Mouse (Mus musculus) stomach, embryonic 15.5 days (tissue): ENCODE results near the gene Aars2. TPM values are rescaled to one million over a fixed set of nuclear protein-coding genes. Genes with fewer than 3 reads are reported as not detected.
A peak's percentile ranks its signal among the peaks of the same experiment; 100 is the strongest.

ENCODE experiments used
- ATAC-seq: fragments of 200-750 bp; cut with Nextera tagmentation; 2 replicates; pipeline ENCODE4 v1.8.0; 2017; ENCODE audit warnings: low read depth, moderate number of reproducible peaks, moderate TSS enrichment; ENCODE audit not compliant: insufficient read depth, low FRiP score
- H3K27ac ChIP-seq: fragments of 300-500 bp; sonication (generic); 2 replicates; pipeline ENCODE4 v1.5.1; 2015; ENCODE audit warnings: mild to moderate bottlenecking, inconsistent platforms
- H3K27me3 ChIP-seq: fragments of 300-500 bp; sonication (generic); replicated peaks from 2 replicates; pipeline ENCODE4 v1.6.1; 2015; ENCODE audit warnings: inconsistent platforms
- H3K36me3 ChIP-seq: fragments of 300-500 bp; sonication (generic); 2 replicates; pipeline ENCODE4 v1.6.1; 2015; ENCODE audit warnings: inconsistent platforms
- H3K4me1 ChIP-seq: fragments of 300-500 bp; sonication (generic); 2 replicates; pipeline ENCODE4 v1.6.1; 2015; ENCODE audit warnings: inconsistent platforms
- H3K4me2 ChIP-seq: fragments of 300-500 bp; sonication (generic); 2 replicates; pipeline ENCODE4 v1.6.1; 2015; ENCODE audit warnings: mild to moderate bottlenecking, inconsistent platforms
- H3K4me3 ChIP-seq: fragments of 300-500 bp; sonication (generic); replicated peaks from 2 replicates; pipeline ENCODE4 v1.5.1; 2015; ENCODE audit warnings: inconsistent platforms
- H3K9ac ChIP-seq: fragments of 300-500 bp; sonication (generic); 2 replicates; pipeline ENCODE4 v1.6.1; 2015; ENCODE audit warnings: inconsistent platforms
- H3K9me3 ChIP-seq: fragments of 300-500 bp; sonication (generic); 2 replicates; pipeline ENCODE4 v1.6.1; 2016; ENCODE audit warnings: inconsistent platforms
- WGBS: fragments of 180-500 bp; shearing (Covaris S2); methylation state at CpG from one replicate; pipeline ENCODE4 v1.1.7; 2015; 5-methylcytosine and 5-hydroxymethylcytosine counted together
- polyA plus RNA-seq: library from polyadenylated mRNA; unstranded; fragments of >200 nt; fragmentation: Nextera tagmentation; extraction: Ambion mirVana; gene quantifications from 2 replicates; pipeline ENCODE4 v1.2.1, GENCODE M21; 2015

Gene Aars2
- polyA plus RNA-seq: 17.2 and 17.7 TPM in 2 replicates

- H3K4me2 ChIP-seq: peak within 1 kb of the TSS; percentile 48
- peaks cover 5% of the 10 kb centered on the region; the same call in 1 of the 2 replicates for H3K36me3 ChIP-seq
- peak within 1 kb of the TSS; percentile 93 for H3K4me3 ChIP-seq
- peak within 1 kb of the TSS; percentile 84 for H3K27ac ChIP-seq
- no peaks in the 10 kb centered on the region for H3K9me3 ChIP-seq
- H3K4me1 ChIP-seq: peaks cover 4% of the 10 kb centered on the region
- peak; percentile 90 for ATAC-seq
- peak within 1 kb of the TSS; percentile 78; the same call in 1 of the 2 replicates for H3K9ac ChIP-seq
- H3K27me3 ChIP-seq: no peaks in the 10 kb centered on the region
- under 1% methylated on average over 42 of the region's 42 CpGs for WGBS
Measured at GRCm38 (mm10) chr17:45506700-45507189, at the start of gene Aars2. Gene Aars2 (plus strand): TSS chr17:45506841.

DNA sequence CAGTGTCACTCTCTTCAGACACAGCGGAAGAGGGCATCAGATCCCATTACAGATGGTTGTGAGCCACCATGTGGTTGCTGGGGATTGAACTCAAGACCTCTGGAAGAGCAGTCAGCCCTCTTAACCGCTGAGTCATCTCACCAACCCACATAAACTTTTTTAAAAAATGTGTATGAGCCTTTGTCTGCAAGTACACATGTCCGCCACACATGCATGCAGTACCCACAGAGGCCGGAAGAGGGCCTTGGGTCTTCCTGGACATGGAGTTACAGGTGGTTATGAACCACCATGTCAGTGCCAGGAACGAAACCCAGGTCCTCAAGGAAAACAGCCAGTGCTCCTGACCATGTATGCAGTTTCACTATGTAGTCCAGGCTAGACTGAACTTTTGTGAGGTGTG, 49.2 kb upstream of the Aars2 start:
- ATAC-seq: no peak
- WGBS: 88% methylated on average over 5 of the region's 5 CpGs

GRCm38 (mm10) chr17:45458516-45458915, 48.1 kb upstream of the Aars2 start:
- no peak overlapping the region for H3K9ac ChIP-seq
- no peaks in the 10 kb centered on the region for H3K4me1 ChIP-seq
- no peak overlapping the region for H3K4me2 ChIP-seq
- no peaks in the 10 kb centered on the region for H3K36me3 ChIP-seq
- H3K4me3 ChIP-seq: no peak overlapping the region
- H3K27ac ChIP-seq: no peak overlapping the region
- no peak for ATAC-seq
- 79% methylated on average over 4 of the region's 4 CpGs for WGBS
- no peaks in the 10 kb centered on the region for H3K9me3 ChIP-seq
- H3K27me3 ChIP-seq: no peaks in the 10 kb centered on the region

More for the DNA sequence above, 49.2 kb upstream of the Aars2 start:
- Histone ChIP-seq H3K4me1 (no peaks in the 10 kb centered on the region), H3K27ac (no peak overlapping the region), H3K9ac (no peak overlapping the region), H3K9me3 (no peaks in the 10 kb centered on the region), H3K27me3 (no peaks in the 10 kb centered on the region), H3K4me2 (no peak overlapping the region), H3K36me3 (no peaks in the 10 kb centered on the region), H3K4me3 (no peak overlapping the region)

GRCm38 (mm10) chr17:45459062-45459461, 47.6 kb upstream of the Aars2 start:
- Histone ChIP-seq H3K4me2 (no peak overlapping the region), H3K4me3 (no peak overlapping the region), H3K27ac (no peak overlapping the region), H3K9ac (no peak overlapping the region), H3K4me1 (no peaks in the 10 kb centered on the region), H3K36me3 (no peaks in the 10 kb centered on the region), H3K9me3 (no peaks in the 10 kb centered on the region), H3K27me3 (no peaks in the 10 kb centered on the region)
- WGBS: 84% methylated on average over 8 of the region's 8 CpGs
- no peak for ATAC-seq

DNA sequence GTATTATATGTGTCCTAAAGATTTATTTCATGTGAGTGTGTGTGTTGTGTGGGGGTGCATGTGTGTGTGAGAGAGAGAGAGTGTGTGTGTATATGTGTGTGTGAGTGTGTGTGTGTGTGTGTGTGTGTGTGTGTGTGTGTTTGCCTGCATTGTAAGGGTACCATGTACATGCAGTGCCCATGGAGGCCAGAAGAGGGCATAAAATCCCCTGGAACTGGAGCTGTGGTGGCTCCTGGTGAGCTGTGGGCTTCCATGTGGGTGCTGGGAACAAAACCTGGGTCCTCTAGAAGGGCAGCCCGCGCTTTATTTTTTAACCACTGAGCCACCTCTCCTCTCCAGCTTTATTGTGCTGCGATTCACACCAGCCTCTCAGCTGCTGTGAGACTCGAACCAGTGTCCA, 44.1 kb upstream of the Aars2 start:
- Histone ChIP-seq H3K4me1 (no peaks in the 10 kb centered on the region), H3K4me3 (no peak overlapping the region), H3K9ac (no peak overlapping the region), H3K27ac (no peak overlapping the region), H3K4me2 (no peak overlapping the region), H3K9me3 (no peaks in the 10 kb centered on the region), H3K27me3 (no peaks in the 10 kb centered on the region), H3K36me3 (no peaks in the 10 kb centered on the region)
- ATAC-seq: no peak
- WGBS: 89% methylated on average over 4 of the region's 4 CpGs

- H3K4me2 ChIP-seq: no peak overlapping the region
- WGBS: 84% methylated on average over 9 of the region's 9 CpGs
Measured at GRCm38 (mm10) chr17:45464255-45464654, 42.4 kb upstream of the Aars2 start.

DNA sequence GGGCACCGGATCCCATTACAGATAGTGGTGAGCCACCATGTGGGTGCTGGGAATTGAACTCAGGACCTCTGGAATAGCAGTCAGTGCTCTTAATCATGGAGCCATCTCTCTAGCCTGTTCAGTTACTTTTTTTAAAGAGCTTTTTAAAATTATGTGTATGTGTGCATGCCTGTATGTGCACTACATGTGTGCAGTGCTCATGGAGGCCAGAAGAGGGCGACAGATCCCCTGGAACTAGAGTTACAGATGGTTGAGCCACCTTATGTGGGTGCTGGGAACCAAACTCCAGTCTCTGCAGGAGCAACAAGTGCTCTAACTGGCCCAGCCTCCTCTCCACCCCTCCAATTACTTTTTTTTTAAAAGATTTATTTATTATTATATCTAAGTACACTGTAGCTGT, 39.9 kb upstream of the Aars2 start:
- Histone ChIP-seq H3K4me3 (no peak overlapping the region), H3K27ac (no peak overlapping the region), H3K27me3 (no peaks in the 10 kb centered on the region), H3K9me3 (no peaks in the 10 kb centered on the region), H3K4me2 (no peak overlapping the region), H3K9ac (no peak overlapping the region), H3K4me1 (no peaks in the 10 kb centered on the region), H3K36me3 (no peaks in the 10 kb centered on the region)
- WGBS: 67% methylated on average over 2 of the region's 2 CpGs
- ATAC-seq: no peak

More at GRCm38 (mm10) chr17:45464255-45464654, 42.4 kb upstream of the Aars2 start:
- Histone ChIP-seq H3K9ac (no peak overlapping the region), H3K9me3 (no peaks in the 10 kb centered on the region), H3K36me3 (no peaks in the 10 kb centered on the region), H3K4me1 (no peaks in the 10 kb centered on the region), H3K27me3 (no peaks in the 10 kb centered on the region), H3K27ac (no peak overlapping the region), H3K4me3 (no peak overlapping the region)
- no peak for ATAC-seq

DNA sequence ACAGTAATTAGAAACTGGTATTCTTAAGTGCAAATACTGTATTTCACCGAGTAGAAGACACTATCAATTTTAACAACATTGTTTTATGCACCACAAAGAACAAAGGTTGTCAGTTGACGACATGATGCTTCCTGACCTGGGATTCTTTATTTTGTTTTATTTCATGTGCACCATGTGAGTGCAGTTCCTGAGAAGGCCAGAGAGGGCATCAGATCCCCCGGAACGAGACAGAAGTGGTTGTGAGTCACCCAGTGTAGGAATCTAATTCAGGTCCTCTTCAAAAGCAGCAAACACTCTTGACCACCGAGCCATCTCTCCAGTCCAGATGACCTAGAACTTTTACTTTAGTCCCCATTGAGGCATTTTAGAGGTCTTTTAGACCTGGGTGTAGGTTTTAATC, 38.3 kb upstream of the Aars2 start:
- no peak overlapping the region for H3K9ac ChIP-seq
- no peaks in the 10 kb centered on the region for H3K27me3 ChIP-seq
- 77% methylated on average over 5 of the region's 5 CpGs for WGBS
- no peak for ATAC-seq
- H3K27ac ChIP-seq: no peak overlapping the region
- H3K36me3 ChIP-seq: no peaks in the 10 kb centered on the region
- no peaks in the 10 kb centered on the region for H3K4me1 ChIP-seq
- H3K9me3 ChIP-seq: no peaks in the 10 kb centered on the region
- H3K4me3 ChIP-seq: no peak overlapping the region
- H3K4me2 ChIP-seq: no peak overlapping the region

DNA sequence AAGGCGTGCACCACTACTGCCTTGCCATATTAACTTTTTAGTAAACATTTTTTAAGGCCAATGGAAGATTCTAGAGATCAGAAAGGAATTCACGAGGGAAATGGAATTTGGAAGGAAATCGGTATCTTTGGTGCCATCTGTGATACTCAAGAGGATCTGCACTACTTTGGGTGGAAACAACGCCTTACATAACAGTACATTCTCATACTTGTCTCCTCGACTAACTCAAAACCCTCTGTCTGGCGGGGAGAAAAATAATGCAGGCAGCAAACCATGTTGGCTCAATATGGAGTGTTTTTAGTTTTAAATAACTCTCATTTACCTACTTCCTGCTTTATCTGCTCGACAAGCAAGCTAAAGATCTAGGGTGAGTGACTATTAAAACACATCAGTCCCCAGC, 35.9 kb upstream of the Aars2 start:
- ATAC-seq: no peak
- Histone ChIP-seq H3K9ac (no peak overlapping the region), H3K4me3 (no peak overlapping the region), H3K27me3 (peaks cover 13% of the 10 kb centered on the region; the same call in 1 of the 2 replicates), H3K9me3 (no peaks in the 10 kb centered on the region), H3K4me2 (no peak overlapping the region), H3K27ac (no peak overlapping the region), H3K4me1 (0 out of 2 replicates have a peak, but pooled peaks cover 7% of the 10 kb centered on the region), H3K36me3 (no peaks in the 10 kb centered on the region)
- 76% methylated on average over 7 of the region's 7 CpGs for WGBS

DNA sequence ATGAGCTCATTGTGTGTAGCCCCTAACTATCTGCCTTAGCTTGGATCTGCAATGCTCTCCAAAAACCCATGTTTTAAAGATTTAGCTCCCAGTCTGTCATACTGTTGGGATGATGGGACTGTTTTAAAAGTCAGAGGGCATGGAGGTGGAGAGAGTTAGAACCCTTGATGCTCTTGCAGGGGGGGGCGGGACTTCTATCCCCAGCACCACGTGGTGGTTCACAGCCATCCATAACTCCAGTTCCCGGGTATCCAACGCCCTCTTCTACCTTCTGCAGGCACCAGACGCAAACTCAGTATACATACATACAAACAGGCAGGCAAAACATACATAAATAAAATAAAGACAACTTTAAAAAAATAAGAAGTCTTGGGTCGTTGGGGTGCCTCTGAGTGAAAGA, 33.0 kb upstream of the Aars2 start:
- Histone ChIP-seq H3K27me3 (peaks cover 17% of the 10 kb centered on the region; the same call in 1 of the 2 replicates), H3K4me1 (0 out of 2 replicates have a peak, but pooled peaks cover 7% of the 10 kb centered on the region), H3K27ac (no peak overlapping the region), H3K9ac (no peak overlapping the region), H3K9me3 (no peaks in the 10 kb centered on the region), H3K36me3 (no peaks in the 10 kb centered on the region), H3K4me3 (no peak overlapping the region), H3K4me2 (no peak overlapping the region)
- no peak for ATAC-seq
- 72% methylated on average over 6 of the region's 6 CpGs for WGBS

DNA sequence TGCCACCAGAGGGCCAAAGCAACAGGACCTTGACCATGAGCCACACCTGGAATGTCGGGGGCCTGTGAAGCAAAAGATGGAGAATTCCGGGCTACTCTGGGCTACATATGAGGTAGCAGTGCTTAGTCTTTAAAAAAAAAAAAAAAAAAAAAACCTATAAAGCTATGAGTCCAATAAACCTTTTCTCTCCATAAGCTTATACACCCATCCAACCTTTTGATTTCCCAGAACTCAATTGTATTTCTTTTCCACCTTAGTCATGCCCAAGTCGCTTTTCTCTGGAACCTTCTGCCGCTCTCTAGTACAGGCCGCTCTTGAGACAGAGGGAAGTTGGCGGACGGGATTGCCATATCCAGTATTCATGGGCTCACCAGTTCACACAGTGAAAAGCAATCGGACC, 32.5 kb upstream of the Aars2 start:
- peaks cover 17% of the 10 kb centered on the region; the same call in 1 of the 2 replicates for H3K27me3 ChIP-seq
- H3K36me3 ChIP-seq: no peaks in the 10 kb centered on the region
- H3K9ac ChIP-seq: no peak overlapping the region
- peak overlapping the region; percentile 65 for H3K4me2 ChIP-seq
- WGBS: 73% methylated on average over 8 of the region's 8 CpGs
- H3K9me3 ChIP-seq: no peaks in the 10 kb centered on the region
- H3K4me3 ChIP-seq: peak overlapping the region; percentile 37
- no peak for ATAC-seq
- H3K27ac ChIP-seq: no peak overlapping the region
- 0 out of 2 replicates have a peak, but pooled peaks cover 7% of the 10 kb centered on the region for H3K4me1 ChIP-seq

GRCm38 (mm10) chr17:45474669-45475465, 31.8 kb upstream of the Aars2 start, which contains the start of gene Spats1:
Gene Spats1 (minus strand): TSS chr17:45475415.
- ATAC-seq: peak; percentile 22; the same call in 1 of the 2 replicates

More at GRCm38 (mm10) chr17:45474669-45475465, 31.8 kb upstream of the Aars2 start, which contains the start of gene Spats1:
- Histone ChIP-seq H3K36me3 (no peaks in the 10 kb centered on the region), H3K9me3 (no peaks in the 10 kb centered on the region), H3K27ac (no peak within 1 kb of the TSS), H3K4me2 (peak within 1 kb of the TSS; percentile 65), H3K27me3 (peaks cover 17% of the 10 kb centered on the region; the same call in 1 of the 2 replicates), H3K9ac (no peak within 1 kb of the TSS), H3K4me3 (peak within 1 kb of the TSS; percentile 37), H3K4me1 (0 out of 2 replicates have a peak, but pooled peaks cover 7% of the 10 kb centered on the region)
- WGBS: 5% methylated on average over 30 of the region's 30 CpGs
